Mouse (Mus musculus) gastrocnemius, postnatal 36 days (tissue): ENCODE data around the gene Ufc1. TPM values are rescaled to one million over a fixed set of nuclear protein-coding genes. Genes with fewer than 3 reads are reported as not detected.
"Not testable (repeated sequence)": the region's sequence is repeated elsewhere in the genome, so short reads cannot be mapped to it uniquely, and the experiment has no call there.

Experiments used
- DNase-seq, 2 experiments: peaks; one replicate each; pipeline ENCODE4 v3.0.0; 2022
- intact Hi-C: fragments of 180-260 bp; cut with DNase I; formaldehyde crosslinking; loops from one replicate; pipeline ENCODE4 v1.15.1; 2025
- long read RNA-seq, 2 experiments: library from polyadenylated mRNA; stranded (forward); transcript quantifications; one replicate each; pipeline ENCODE4 v2.0.0; 2021
- total RNA-seq, 2 experiments: library from RNA; stranded (reverse); gene quantifications; 2 replicates each; pipeline ENCODE4 v1.2.3; 2021

The Ufc1 gene
- 10 to 100 TPM; 80.9 to 82.2 TPM for total RNA-seq
- long read RNA-seq, experiment 1, transcript Ufc1-201 (7 exons, 1,007 nt), result major isoform, 46 of 90 reads
- long read RNA-seq, experiment 1, transcript Ufc1-202 (6 exons, 914 nt), result minor isoform, 36 of 90 reads
- long read RNA-seq, experiment 1, partial matches to known transcripts, result 7 of 90 reads
- long read RNA-seq, experiment 1, other reads (novel, unspliced or antisense), result 0 of 90 reads
- long read RNA-seq, experiment 2, transcript Ufc1-202 (6 exons, 914 nt), result minor isoform, 38 of 95 reads
- long read RNA-seq, experiment 2, transcript Ufc1-201 (7 exons, 1,007 nt), result major isoform, 47 of 95 reads
- long read RNA-seq, experiment 2, partial matches to known transcripts, result 5 of 95 reads
- long read RNA-seq, experiment 2, other reads (novel, unspliced or antisense), result 2 of 95 reads

GRCm38 (mm10) chr1:171294298-171295062 lies at the start of gene Ufc1:
Gene Ufc1 (minus strand): TSS chr1:171295024.
- DNase-seq, result peak; percentile 60 to 86
- intact Hi-C loops, result loop anchor here (5.0 kb wide), 1 partner anchor 33 kb away; the partner anchor contains the start of gene Dedd

- no peak for DNase-seq
- intact Hi-C loops, result loop anchor here (1.0 kb wide), 1 partner anchor 14 kb away; no protein-coding TSS in a partner anchor
These were observed 49.3 kb upstream of the Ufc1 start for GRCm38 (mm10) chr1:171343922-171344677.

GRCm38 (mm10) chr1:171342262-171343207 lies 47.7 kb upstream of the Ufc1 start:
- intact Hi-C loops, result no loop called here
- no peak for DNase-seq

- intact Hi-C loops, result loop anchor here (1.0 kb wide), 1 partner anchor 14 kb away; no protein-coding TSS in a partner anchor
These were observed 35.4 kb upstream of the Ufc1 start for GRCm38 (mm10) chr1:171330216-171330560.

GRCm38 (mm10) chr1:171329433-171330215 lies 34.8 kb upstream of the Ufc1 start:
- intact Hi-C loops, result loop anchor here (1.0 to 5.0 kb wide), 2 partner anchors 15 to 37 kb away; no protein-coding TSS in a partner anchor
- no peak for DNase-seq

More at GRCm38 (mm10) chr1:171330216-171330560, 35.4 kb upstream of the Ufc1 start:
- no peak for DNase-seq

- DNase-seq, result peak; percentile 86 to 90
- intact Hi-C loops, result loop anchor here (5.0 kb wide), 1 partner anchor 37 kb away; no protein-coding TSS in a partner anchor
These were observed 34.1 kb upstream of the Ufc1 start, which contains the start of gene Dedd for GRCm38 (mm10) chr1:171328839-171329432. Gene Dedd (plus strand): TSS chr1:171329145.

GRCm38 (mm10) chr1:171328244-171328643 lies 33.4 kb upstream of the Ufc1 start:
- intact Hi-C loops, result loop anchor here (5.0 kb wide), 1 partner anchor 36 kb away; no protein-coding TSS in a partner anchor
- DNase-seq, result no peak

GRCm38 (mm10) chr1:171326588-171326987 lies 31.8 kb upstream of the Ufc1 start:
- not testable (repeated sequence) for DNase-seq
- intact Hi-C loops, result loop anchor here (5.0 kb wide), 1 partner anchor 34 kb away; no protein-coding TSS in a partner anchor

GRCm38 (mm10) chr1:171325571-171325970 lies 30.7 kb upstream of the Ufc1 start:
- DNase-seq, result no peak
- intact Hi-C loops, result loop anchor here (5.0 kb wide), 1 partner anchor 33 kb away; no protein-coding TSS in a partner anchor

GRCm38 (mm10) chr1:171322012-171322411 lies 27.2 kb upstream of the Ufc1 start:
- intact Hi-C loops, result loop anchor here (5.0 kb wide), 1 partner anchor 35 kb away; no protein-coding TSS in a partner anchor
- DNase-seq, result no peak

GRCm38 (mm10) chr1:171321415-171321814 lies 26.6 kb upstream of the Ufc1 start:
- no peak for DNase-seq
- intact Hi-C loops, result loop anchor here (5.0 kb wide), 1 partner anchor 36 kb away; no protein-coding TSS in a partner anchor

GRCm38 (mm10) chr1:171320151-171320550 lies 25.3 kb upstream of the Ufc1 start:
- no peak for DNase-seq
- intact Hi-C loops, result loop anchor here (5.0 kb wide), 1 partner anchor 37 kb away; no protein-coding TSS in a partner anchor

GRCm38 (mm10) chr1:171319748-171320147 lies 24.9 kb upstream of the Ufc1 start:
- intact Hi-C loops, result loop anchor here (5.0 kb wide), 1 partner anchor 38 kb away; no protein-coding TSS in a partner anchor

GRCm38 (mm10) chr1:171309321-171309720 lies 14.5 kb upstream of the Ufc1 start:
- no peak for DNase-seq
- intact Hi-C loops, result no loop called here

More at GRCm38 (mm10) chr1:171319748-171320147, 24.9 kb upstream of the Ufc1 start:
- DNase-seq, result no peak

- intact Hi-C loops, DNase-seq: not testable (repeated sequence)
These were observed 11.3 kb upstream of the Ufc1 start for GRCm38 (mm10) chr1:171306157-171306556.

- no peak for DNase-seq
- intact Hi-C loops, result no loop called here
These were observed 3.4 kb upstream of the Ufc1 start for GRCm38 (mm10) chr1:171298226-171298625.

- intact Hi-C loops, result no loop called here
- DNase-seq, result no peak
These were observed 209 bp upstream of the Ufc1 start for GRCm38 (mm10) chr1:171295063-171295402.
